Mouse (Mus musculus) neural tube, embryonic 15.5 days (tissue): ENCODE data around the gene Stx1b. TPM values are rescaled to one million over a fixed set of nuclear protein-coding genes. Genes with fewer than 3 reads are reported as not detected.
"Not testable (repeated sequence)": the region's sequence is repeated elsewhere in the genome, so short reads cannot be mapped to it uniquely, and the experiment has no call there.

Experiments
- ATAC-seq: fragments of 200-750 bp; cut with Nextera tagmentation; 2 replicates; pipeline ENCODE4 v1.8.0; 2017; ENCODE audit warnings: mild to moderate bottlenecking, moderate TSS enrichment, moderate library complexity; ENCODE audit not compliant: low FRiP score
- H3K27ac ChIP-seq: fragments of 300-500 bp; sonication (generic); replicated peaks from 2 replicates; pipeline ENCODE4 v1.5.1; 2015; ENCODE audit warnings: mild to moderate bottlenecking, inconsistent platforms
- H3K27me3 ChIP-seq: fragments of 300-500 bp; sonication (generic); replicated peaks from 2 replicates; pipeline ENCODE4 v1.6.1; 2015; ENCODE audit warnings: inconsistent platforms
- H3K36me3 ChIP-seq: fragments of 300-500 bp; sonication (generic); 2 replicates; pipeline ENCODE4 v1.6.1; 2015; ENCODE audit warnings: inconsistent platforms
- H3K4me1 ChIP-seq: fragments of 300-500 bp; sonication (generic); 2 replicates; pipeline ENCODE4 v1.6.1; 2015; ENCODE audit warnings: inconsistent platforms
- H3K4me2 ChIP-seq: fragments of 300-500 bp; sonication (generic); 2 replicates; pipeline ENCODE4 v1.6.1; 2015; ENCODE audit warnings: inconsistent platforms, mild to moderate bottlenecking, moderate library complexity
- H3K4me3 ChIP-seq: fragments of 300-500 bp; sonication (generic); replicated peaks from 2 replicates; pipeline ENCODE4 v1.5.1; 2015; ENCODE audit warnings: mild to moderate bottlenecking, inconsistent platforms
- H3K9ac ChIP-seq: fragments of 300-500 bp; sonication (generic); replicated peaks from 2 replicates; pipeline ENCODE4 v1.6.1; 2015; ENCODE audit warnings: mild to moderate bottlenecking, inconsistent platforms
- H3K9me3 ChIP-seq: fragments of 300-500 bp; sonication (generic); replicated peaks from 2 replicates; pipeline ENCODE4 v1.6.1; 2016; ENCODE audit warnings: inconsistent platforms
- WGBS: fragments of 180-500 bp; shearing (Covaris S2); methylation state at CpG from one replicate; pipeline ENCODE4 v1.1.7; 2015; ENCODE audit warnings: mixed read lengths; 5-methylcytosine and 5-hydroxymethylcytosine counted together
- polyA plus RNA-seq: library from polyadenylated mRNA; unstranded; fragments of >200 nt; fragmentation: Nextera tagmentation; extraction: Ambion mirVana; gene quantifications from 2 replicates; pipeline ENCODE4 v1.2.1, GENCODE M21; 2015

The Stx1b gene
- polyA plus RNA-seq, 1 experiment from 2014 or later = 70.8 TPM

DNA sequence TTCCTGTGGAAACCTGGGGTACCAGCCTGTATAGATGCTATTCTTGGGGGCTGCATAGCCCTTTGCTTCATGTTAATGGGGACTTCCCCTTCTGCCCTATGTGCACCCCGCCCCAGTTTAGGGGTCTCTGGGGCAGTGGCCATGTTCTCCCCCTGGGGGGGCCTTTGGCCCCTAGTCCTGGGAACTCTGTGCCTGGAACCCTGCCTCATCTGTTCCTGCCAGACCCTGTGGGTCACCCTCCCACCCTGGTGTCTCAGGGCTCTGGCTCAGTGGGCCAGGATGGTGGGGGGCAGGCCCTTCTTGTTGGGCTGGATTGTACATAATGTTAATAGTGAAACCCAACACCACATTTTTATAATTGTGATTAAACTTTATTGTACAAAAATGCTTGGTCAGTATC, 24.6 kb downstream of the Stx1b start:
- H3K36me3 ChIP-seq = peaks cover 65% of the 10 kb centered on the region
- WGBS = 94% methylated on average over 1 of the region's 1 CpGs
- 0 out of 2 replicates have a peak overlapping the region, but pooled peaks have one; percentile 1 for H3K27ac ChIP-seq

GRCm38 (mm10) chr7:127799211-127799610, 25.1 kb downstream of the Stx1b start:
- WGBS = 92% methylated on average over 13 of the region's 13 CpGs

More for the DNA sequence above, 24.6 kb downstream of the Stx1b start:
- no peaks in the 10 kb centered on the region for H3K27me3 ChIP-seq
- ATAC-seq = no peak
- no peaks in the 10 kb centered on the region for H3K9me3 ChIP-seq
- no peak overlapping the region for H3K4me2 ChIP-seq
- H3K9ac ChIP-seq = no peak overlapping the region
- peaks cover 10% of the 10 kb centered on the region for H3K4me1 ChIP-seq
- H3K4me3 ChIP-seq = no peak overlapping the region

DNA sequence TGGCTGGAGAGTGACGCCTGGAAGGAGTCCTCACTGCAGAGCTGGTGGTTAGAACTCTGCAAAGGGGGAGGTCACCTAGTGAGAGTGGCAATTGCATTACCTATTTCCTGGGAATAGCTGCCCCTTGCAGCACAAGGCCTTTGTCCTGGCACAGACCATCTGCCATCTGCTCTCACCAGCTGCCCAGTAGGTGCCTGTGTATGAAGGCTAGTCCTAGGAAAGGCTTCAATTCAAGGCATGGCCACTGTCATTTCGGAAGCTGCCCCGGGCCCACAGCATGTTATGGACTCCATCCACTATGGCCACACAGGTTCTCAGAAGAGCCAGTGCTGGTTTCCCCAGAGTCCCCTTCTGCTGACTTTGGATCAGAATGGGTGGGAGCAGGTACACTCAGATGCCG, 25.8 kb downstream of the Stx1b start:
- Histone ChIP-seq H3K27ac (no peak overlapping the region), H3K27me3 (no peaks in the 10 kb centered on the region), H3K4me2 (no peak overlapping the region), H3K36me3 (peaks cover 68% of the 10 kb centered on the region), H3K4me1 (peaks cover 10% of the 10 kb centered on the region), H3K4me3 (no peak overlapping the region), H3K9ac (no peak overlapping the region), H3K9me3 (no peaks in the 10 kb centered on the region)
- no peak for ATAC-seq
- WGBS = 91% methylated on average over 4 of the region's 4 CpGs

More at GRCm38 (mm10) chr7:127799211-127799610, 25.1 kb downstream of the Stx1b start:
- no peaks in the 10 kb centered on the region for H3K9me3 ChIP-seq
- H3K4me1 ChIP-seq = peaks cover 10% of the 10 kb centered on the region
- H3K27me3 ChIP-seq = no peaks in the 10 kb centered on the region
- H3K27ac ChIP-seq = no peak overlapping the region
- no peak overlapping the region for H3K9ac ChIP-seq
- no peak overlapping the region for H3K4me3 ChIP-seq
- no peak overlapping the region for H3K4me2 ChIP-seq
- ATAC-seq = no peak
- peaks cover 65% of the 10 kb centered on the region for H3K36me3 ChIP-seq

DNA sequence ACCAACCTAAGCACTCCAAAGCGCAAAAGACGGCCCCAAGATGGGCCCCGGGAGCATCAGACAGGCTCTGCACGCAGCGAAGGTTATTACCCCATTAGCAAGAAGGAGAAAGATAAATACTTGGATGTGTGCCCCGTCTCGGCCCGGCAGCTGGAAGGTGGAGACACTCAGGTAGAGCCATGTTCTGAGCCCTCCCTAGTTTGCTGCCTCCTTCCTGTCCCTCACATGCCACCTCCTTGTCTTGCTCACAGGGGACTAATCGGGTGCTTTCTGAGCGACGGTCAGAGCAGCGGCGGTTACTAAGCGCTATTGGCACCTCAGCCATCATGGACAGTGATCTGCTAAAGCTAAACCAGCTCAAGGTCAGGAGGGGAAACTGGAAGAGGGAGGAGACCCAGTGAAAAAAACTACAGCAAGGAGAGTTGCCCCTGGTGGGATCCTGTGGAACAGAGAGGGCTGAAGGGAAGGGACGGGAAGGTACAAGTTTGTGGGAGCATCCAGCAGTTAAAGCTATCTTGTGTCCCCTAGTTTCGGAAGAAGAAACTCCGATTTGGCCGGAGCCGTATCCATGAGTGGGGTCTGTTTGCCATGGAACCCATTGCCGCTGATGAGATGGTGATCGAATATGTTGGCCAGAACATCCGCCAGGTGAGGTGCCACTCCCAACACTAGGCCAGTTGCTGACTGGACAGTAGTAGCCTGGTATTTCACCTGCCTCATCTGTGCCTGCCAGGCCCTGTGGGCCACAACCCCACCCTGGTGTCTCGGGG, 27.1 kb downstream of the Stx1b start:
- Histone ChIP-seq H3K9me3 (no peaks in the 10 kb centered on the region), H3K27ac (no peak overlapping the region), H3K9ac (no peak overlapping the region), H3K36me3 (peaks cover 77% of the 10 kb centered on the region), H3K4me1 (peaks cover 10% of the 10 kb centered on the region), H3K4me3 (no peak overlapping the region), H3K4me2 (no peak overlapping the region), H3K27me3 (no peaks in the 10 kb centered on the region)
- 92% methylated on average over 23 of the region's 23 CpGs for WGBS
- ATAC-seq = no peak

DNA sequence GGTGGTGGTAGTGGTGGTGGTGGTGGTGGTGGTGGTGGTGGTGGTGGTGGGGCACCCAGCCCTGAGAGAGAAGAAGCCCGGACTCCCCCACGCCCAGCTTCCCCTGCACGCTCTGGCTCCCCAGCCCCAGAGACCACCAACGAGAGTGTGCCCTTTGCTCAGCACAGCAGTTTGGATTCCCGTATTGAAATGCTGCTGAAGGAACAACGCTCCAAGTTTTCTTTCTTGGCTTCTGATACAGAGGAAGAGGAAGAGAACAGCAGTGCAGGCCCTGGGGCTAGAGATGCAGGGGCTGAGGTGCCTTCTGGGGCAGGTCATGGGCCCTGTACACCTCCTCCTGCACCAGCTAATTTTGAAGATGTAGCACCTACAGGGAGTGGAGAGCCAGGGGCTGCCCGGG, 39.0 kb downstream of the Stx1b start, which contains the start of gene Gm49388:
Gene Gm49388 (plus strand): TSS at position 301 of the 400 bp plus-strand sequence.
- Histone ChIP-seq H3K9ac (no peak within 1 kb of the TSS), H3K4me3 (no peak within 1 kb of the TSS), H3K36me3 (peaks cover 91% of the 10 kb centered on the region), H3K27ac (no peak within 1 kb of the TSS), H3K27me3 (no peaks in the 10 kb centered on the region), H3K9me3 (no peaks in the 10 kb centered on the region), H3K4me1 (no peaks in the 10 kb centered on the region), H3K4me2 (no peak within 1 kb of the TSS)
- 93% methylated on average over 7 of the region's 7 CpGs for WGBS
- no peak for ATAC-seq

DNA sequence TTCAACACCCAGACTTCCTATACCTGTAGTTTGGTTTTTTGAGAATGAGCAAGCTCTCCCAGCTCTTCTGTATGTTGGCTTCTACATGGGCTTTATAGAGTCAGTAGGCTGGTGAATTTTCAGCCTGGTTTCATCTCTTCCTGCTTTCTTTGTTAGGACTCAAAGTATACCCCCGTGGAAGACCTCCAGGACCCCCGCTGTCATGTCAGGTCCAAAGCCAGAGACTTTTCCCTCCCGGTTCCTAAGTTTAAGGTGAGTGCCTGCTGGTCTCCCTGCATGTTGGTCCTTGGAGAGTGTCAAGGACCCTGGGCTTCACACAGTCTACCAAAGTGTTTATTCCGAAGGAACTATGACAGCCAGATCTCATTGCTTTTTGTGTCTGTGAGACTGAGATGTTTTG, 46.0 kb downstream of the Stx1b start:
- Histone ChIP-seq H3K27me3 (no peaks in the 10 kb centered on the region), H3K9ac (peak overlapping the region; percentile 86), H3K9me3 (no peaks in the 10 kb centered on the region), H3K4me1 (peaks cover 24% of the 10 kb centered on the region), H3K36me3 (peaks cover 38% of the 10 kb centered on the region), H3K27ac (no peak overlapping the region), H3K4me3 (peak overlapping the region; percentile 88), H3K4me2 (peak overlapping the region; percentile 86)
- WGBS = 89% methylated on average over 4 of the region's 4 CpGs
- ATAC-seq = no peak

GRCm38 (mm10) chr7:127777474-127778266, 46.7 kb downstream of the Stx1b start:
- H3K36me3 ChIP-seq = peaks cover 37% of the 10 kb centered on the region
- peak; percentile 65 for ATAC-seq
- no peaks in the 10 kb centered on the region for H3K27me3 ChIP-seq
- peak overlapping the region; percentile 86 for H3K4me2 ChIP-seq
- H3K4me1 ChIP-seq = peaks cover 24% of the 10 kb centered on the region
- H3K4me3 ChIP-seq = peak overlapping the region; percentile 88
- peak overlapping the region; percentile 86 for H3K9ac ChIP-seq
- no peaks in the 10 kb centered on the region for H3K9me3 ChIP-seq
- WGBS = 4% methylated on average over 49 of the region's 66 CpGs
- H3K27ac ChIP-seq = peak overlapping the region; percentile 98

- under 1% methylated on average over 64 of the region's 70 CpGs for WGBS
- H3K36me3 ChIP-seq = peaks cover 30% of the 10 kb centered on the region
- peak; percentile 95 for ATAC-seq
- peak overlapping the region; percentile 98 for H3K27ac ChIP-seq
- H3K9me3 ChIP-seq = no peaks in the 10 kb centered on the region
- peak overlapping the region; percentile 88 for H3K4me3 ChIP-seq
- no peaks in the 10 kb centered on the region for H3K27me3 ChIP-seq
- H3K4me1 ChIP-seq = peaks cover 24% of the 10 kb centered on the region
- H3K9ac ChIP-seq = peak overlapping the region; percentile 86
- H3K4me2 ChIP-seq = peak overlapping the region; percentile 86
Measured at GRCm38 (mm10) chr7:127776878-127777473, 47.4 kb downstream of the Stx1b start.

DNA sequence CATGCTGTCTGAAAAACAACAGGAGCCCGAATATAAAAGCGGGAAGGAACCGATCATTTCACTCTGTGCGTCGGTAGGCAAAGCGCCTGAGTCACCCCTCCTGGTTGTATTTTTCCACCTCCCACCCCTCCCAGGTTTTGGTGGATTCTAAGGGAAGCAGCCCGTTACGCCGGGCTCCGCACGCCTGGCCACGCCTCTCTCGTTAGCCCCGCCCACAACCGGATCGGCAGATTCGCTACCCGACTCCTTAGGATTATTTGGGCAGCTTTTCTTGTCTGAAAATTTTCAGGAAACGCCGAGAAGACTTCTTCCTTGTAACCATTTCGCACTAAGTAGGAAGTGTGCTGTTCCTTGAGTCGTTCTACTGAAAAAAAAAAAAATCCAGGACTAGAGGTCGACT, 47.9 kb downstream of the Stx1b start, which contains the start of gene Setd1a:
Gene Setd1a (plus strand): TSS at position 245 of the 400 bp plus-strand sequence.
- H3K36me3 ChIP-seq = peaks cover 25% of the 10 kb centered on the region
- peak within 1 kb of the TSS; percentile 86 for H3K4me2 ChIP-seq
- WGBS = 0% methylated on average over 23 of the region's 23 CpGs
- no peaks in the 10 kb centered on the region for H3K9me3 ChIP-seq
- ATAC-seq = peak; percentile 82
- peak within 1 kb of the TSS; percentile 88 for H3K4me3 ChIP-seq
- H3K27ac ChIP-seq = peak within 1 kb of the TSS; percentile 98
- peak within 1 kb of the TSS; percentile 86 for H3K9ac ChIP-seq
- H3K4me1 ChIP-seq = peaks cover 24% of the 10 kb centered on the region
- no peaks in the 10 kb centered on the region for H3K27me3 ChIP-seq

DNA sequence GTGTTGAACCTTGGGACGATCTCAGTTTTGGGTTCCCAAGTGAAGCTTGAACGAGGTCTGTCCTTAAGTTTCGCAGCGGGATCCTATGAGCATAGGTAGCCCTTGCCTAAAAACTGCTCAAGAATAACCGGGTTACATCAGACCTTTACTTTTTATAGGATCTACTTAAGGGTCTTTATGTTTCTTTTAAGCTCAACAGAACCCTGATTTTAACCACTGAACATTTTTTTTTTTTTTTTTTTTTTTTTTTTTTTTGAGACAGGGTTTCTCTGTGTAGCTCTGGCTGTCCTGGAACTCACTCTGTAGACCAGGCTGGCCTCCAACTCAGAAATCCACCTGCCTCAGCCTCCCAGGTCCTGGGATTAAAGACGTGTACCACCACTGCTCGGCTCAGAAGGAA, 48.5 kb downstream of the Stx1b start:
- not testable (repeated sequence) for H3K9me3 ChIP-seq, H3K27me3 ChIP-seq, ATAC-seq
- Histone ChIP-seq H3K4me2 (peak overlapping the region; percentile 86), H3K4me3 (peak overlapping the region; percentile 88), H3K36me3 (peaks cover 19% of the 10 kb centered on the region), H3K27ac (peak overlapping the region; percentile 98), H3K4me1 (peaks cover 27% of the 10 kb centered on the region), H3K9ac (peak overlapping the region; percentile 86; the same call in 1 of the 2 replicates)
- WGBS = 72% methylated on average over 7 of the region's 7 CpGs

DNA sequence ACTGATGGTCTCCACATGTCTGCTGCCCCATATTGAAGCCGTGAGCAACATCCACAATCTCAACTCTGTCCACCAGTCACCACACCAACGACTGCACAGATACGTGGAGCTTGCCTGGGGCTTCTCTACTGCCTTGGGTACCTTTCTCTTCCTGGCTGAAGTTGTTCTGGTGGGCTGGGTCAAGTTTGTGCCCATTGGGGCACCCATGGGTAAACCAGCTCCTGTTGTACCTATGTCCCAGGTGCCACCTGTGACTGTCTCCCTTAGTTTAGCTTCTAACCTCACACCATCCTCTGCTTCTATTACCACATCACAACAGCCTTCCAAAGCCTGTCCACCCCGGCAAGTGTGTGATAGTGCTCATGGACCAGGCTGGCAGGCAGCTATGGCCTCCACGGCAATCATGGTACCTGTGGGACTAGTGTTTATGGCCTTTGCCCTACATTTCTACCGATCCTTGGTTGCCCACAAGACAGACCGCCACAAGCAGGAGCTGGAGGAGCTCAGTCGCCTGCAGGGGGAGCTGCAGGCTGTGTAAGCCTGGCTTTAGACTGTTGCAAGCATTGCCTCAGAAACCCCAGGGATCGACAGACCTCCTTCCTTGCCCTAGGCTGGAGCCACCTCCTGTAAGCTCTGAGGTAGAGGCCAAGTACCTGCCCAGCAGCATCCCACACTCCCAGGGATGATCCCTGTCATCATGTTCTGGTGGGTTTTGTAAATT, 50.5 kb downstream of the Stx1b start:
- Histone ChIP-seq H3K27ac (no peak overlapping the region), H3K4me2 (no peak overlapping the region), H3K27me3 (no peaks in the 10 kb centered on the region), H3K4me3 (no peak overlapping the region), H3K9ac (no peak overlapping the region), H3K36me3 (peaks cover under 1% of the 10 kb centered on the region; the same call in 1 of the 2 replicates), H3K9me3 (no peaks in the 10 kb centered on the region), H3K4me1 (peaks cover 44% of the 10 kb centered on the region)
- no peak for ATAC-seq
- WGBS = 40% methylated on average over 9 of the region's 9 CpGs
